Mouse (Mus musculus): ENCODE data around the gene Carmil2.

The Carmil2 gene

GRCm38 (mm10) chr8:105695080-105695780 is 9.2 kb downstream of the Carmil2 start:
- peak; percentile 41 for DNase-seq (ENCODE audit: low spot score)

- peak; percentile 42 for DNase-seq (ENCODE audit: low spot score)
These were observed 11.2 kb downstream of the Carmil2 start for GRCm38 (mm10) chr8:105697196-105697780.

- no peak for DNase-seq (ENCODE audit: low spot score)
These were observed 12.7 kb downstream of the Carmil2 start for GRCm38 (mm10) chr8:105698734-105699133.

GRCm38 (mm10) chr8:105699488-105700215 is 13.6 kb downstream of the Carmil2 start:
- DNase-seq (ENCODE audit: low spot score) = no peak

GRCm38 (mm10) chr8:105700566-105700965 is 14.5 kb downstream of the Carmil2 start:
- peak; percentile 59 for DNase-seq (ENCODE audit: low spot score)

GRCm38 (mm10) chr8:105700966-105701824 is 15.1 kb downstream of the Carmil2 start, which contains the start of the genes Acd and Pard6a:
Gene Acd (minus strand): TSS chr8:105701102.
Gene Pard6a (plus strand): TSS chr8:105701148.
- DNase-seq (ENCODE audit: low spot score) = peak; percentile 98

- DNase-seq (ENCODE audit: low spot score) = peak; percentile 47
These were observed 15.9 kb downstream of the Carmil2 start for GRCm38 (mm10) chr8:105702001-105702401.

GRCm38 (mm10) chr8:105702731-105703415 is 16.8 kb downstream of the Carmil2 start:
- peak; percentile 45 for DNase-seq (ENCODE audit: low spot score)

- peak; percentile 46 for DNase-seq (ENCODE audit: low spot score)
These were observed 18.2 kb downstream of the Carmil2 start for GRCm38 (mm10) chr8:105704146-105704812.

- no peak for DNase-seq (ENCODE audit: low spot score)
These were observed 18.9 kb downstream of the Carmil2 start for GRCm38 (mm10) chr8:105704955-105705354.

GRCm38 (mm10) chr8:105706426-105706825 is 20.4 kb downstream of the Carmil2 start:
- DNase-seq (ENCODE audit: low spot score) = no peak

- peak; percentile 89 for DNase-seq (ENCODE audit: low spot score)
These were observed 21.7 kb downstream of the Carmil2 start, which contains the start of the genes 4933405L10Rik and Enkd1 for GRCm38 (mm10) chr8:105707498-105708403. Gene 4933405L10Rik (plus strand): TSS chr8:105707655. Gene Enkd1 (minus strand): TSS chr8:105708210.

- DNase-seq (ENCODE audit: low spot score) = no peak
These were observed 22.6 kb downstream of the Carmil2 start for GRCm38 (mm10) chr8:105708675-105709074.

- DNase-seq (ENCODE audit: low spot score) = peak; percentile 41
These were observed 23.2 kb downstream of the Carmil2 start for GRCm38 (mm10) chr8:105709317-105709716.

- no peak for DNase-seq (ENCODE audit: low spot score)
These were observed 26.2 kb downstream of the Carmil2 start for GRCm38 (mm10) chr8:105712286-105712685.

GRCm38 (mm10) chr8:105714139-105714538 is 28.1 kb downstream of the Carmil2 start:
- peak; percentile 94 for DNase-seq (ENCODE audit: low spot score)

GRCm38 (mm10) chr8:105715042-105715441 is 29.0 kb downstream of the Carmil2 start:
- DNase-seq (ENCODE audit: low spot score) = peak; percentile 44

- no peak for DNase-seq (ENCODE audit: low spot score)
These were observed 30.4 kb downstream of the Carmil2 start for GRCm38 (mm10) chr8:105716302-105716945.

GRCm38 (mm10) chr8:105719637-105720036 is 33.6 kb downstream of the Carmil2 start:
- no peak for DNase-seq (ENCODE audit: low spot score)

Data from testis, postnatal 10 days (tissue).